In genomic region chr7:34759378-34759822, GRCm38 (mm10) we compare ENCODE assay signal across 9 mouse cellular contexts. TPM values are rescaled to one million over a fixed set of nuclear protein-coding genes. Genes with fewer than 3 reads are reported as not detected.
A peak's percentile ranks its signal among the peaks of the same experiment; 100 is the strongest.
DNase-seq lines count a peak whose midpoint lies in the region.
"Had no signal": no experiment of that assay in that cellular context is flagged by ENCODE, and none has a peak within 500 bp of the region (broad histone marks: within the 10 kb centered on the region; RNA-seq: fewer than 3 reads in every experiment).

No protein-coding gene starts in this region.

- peak; percentile 25 for DNase-seq in gastrocnemius, postnatal 14 days
- no peak for DNase-seq in gastrocnemius, adult 8-10 months (ENCODE audit: low spot score in 2 of 2)
- peak; percentile 75 for DNase-seq in adrenal gland, postnatal 14 days
- DNase-seq in frontal cortex, adult 2 months (ENCODE audit: extremely low spot score in 1 of 2, low spot score in 1 of 2) = peak; percentile 20 to 75
- DNase-seq in left cerebral cortex, postnatal 14 days (ENCODE audit: low spot score in 2 of 2) = peak; percentile 66 to 78
- DNase-seq in T-cell, adult 2 months (ENCODE audit: low spot score) = no peak
- no peak for DNase-seq in embryo, embryonic 9.5 days (ENCODE audit: extremely low spot score)
- DNase-seq in lung, postnatal 4 days = no peak
- DNase-seq: liver, embryonic 13.5 days had no signal

- intact Hi-C loops in gastrocnemius, postnatal 14 days (cut with DNase I; ENCODE audit: low total_unique reads) = no loop called here
- intact Hi-C loops in left cerebral cortex, postnatal 14 days (cut with DNase I) = no loop called here

RNA-seq across cellular contexts. Expression of gene Chst8, which starts 53.1 kb away (rescaled TPM):
- under 1 TPM; 0.13 to 0.66 TPM for total RNA-seq in gastrocnemius, postnatal 14 days (2021)
- 1 to 10 TPM in 1 of 4 experiments, under 1 TPM in 3; 0.29 to 1.6 (median 0.55) TPM for total RNA-seq in gastrocnemius, adult 8-10 months (2022)
- total RNA-seq in adrenal gland, postnatal 14 days (2021) = 3.8 and 7.0 TPM in 2 replicates
- 12.3 and 12.5 TPM in 2 replicates for polyA plus RNA-seq in frontal cortex, adult 2 months (2012; rRNA removed)
- total RNA-seq in left cerebral cortex, postnatal 14 days (2021) = 10 to 100 TPM; 16.5 to 24.5 TPM

Comparison
In these comparisons a context has a peak if more than half of its experiments do, and no peak if none do; other contexts are left out.
1. DNase-seq: peak in gastrocnemius, postnatal 14 days (single experiment), adrenal gland, postnatal 14 days (single experiment), frontal cortex, adult 2 months (2 of 2) and left cerebral cortex, postnatal 14 days (2 of 2); none in gastrocnemius, adult 8-10 months (0 of 2), T-cell, adult 2 months (single experiment), embryo, embryonic 9.5 days (single experiment) and lung, postnatal 4 days (0 of 2).